Mouse (Mus musculus) E14TG2a.4 (cell line): ENCODE measurements at regions not wholly inside any gene's neighbourhood (a gene's known extent, or its start where the extent isn't known, plus 50 kb on each side); places are given as distances from the start of the nearest gene placed in this dataset.

ENCODE experiments used
- CTCF ChIP-seq: conservative IDR thresholded peaks from 2 replicates; pipeline ENCODE4 v1.5.1; 2014; ENCODE audit warnings: low read length
- NANOG ChIP-seq: IDR thresholded peaks from 2 replicates; pipeline ENCODE4 v1.6.1; 2014; ENCODE audit warnings: borderline replicate concordance, low read length, mixed read lengths
- POU5F1 ChIP-seq: IDR thresholded peaks from 2 replicates; pipeline ENCODE4 v1.6.1; 2014; ENCODE audit warnings: low read length, borderline replicate concordance

GRCm38 (mm10) chr11:84691410-84692148, 127.7 kb downstream of the Mrm1 start:
- TF ChIP-seq CTCF = no peak
- no peak for TF ChIP-seq NANOG
- TF ChIP-seq POU5F1 = no peak
